Mouse (Mus musculus): ENCODE results near the gene Elfn1.

Gene Elfn1

DNA sequence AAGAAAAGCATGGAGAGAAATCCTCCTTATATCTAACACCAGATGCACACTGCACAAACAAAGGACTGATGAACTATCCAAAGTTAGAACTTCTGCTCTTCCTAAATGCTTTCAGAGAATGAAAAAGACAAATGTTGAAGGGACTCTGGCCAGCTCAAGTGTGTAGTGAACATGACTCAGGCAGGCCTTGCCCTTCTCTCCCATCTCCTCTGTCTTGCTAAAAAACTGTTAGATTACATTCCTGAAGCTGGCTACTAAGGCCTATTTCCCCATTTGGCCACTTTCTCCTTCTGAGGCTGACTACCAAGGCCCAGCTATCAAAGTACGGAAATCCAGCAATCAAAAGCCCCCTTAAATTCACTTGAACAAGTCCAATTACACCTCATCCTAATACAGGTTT, 111.9 kb downstream of the Elfn1 start:
- no peak for DNase-seq (ENCODE audit: low spot score in 2 of 2)

DNA sequence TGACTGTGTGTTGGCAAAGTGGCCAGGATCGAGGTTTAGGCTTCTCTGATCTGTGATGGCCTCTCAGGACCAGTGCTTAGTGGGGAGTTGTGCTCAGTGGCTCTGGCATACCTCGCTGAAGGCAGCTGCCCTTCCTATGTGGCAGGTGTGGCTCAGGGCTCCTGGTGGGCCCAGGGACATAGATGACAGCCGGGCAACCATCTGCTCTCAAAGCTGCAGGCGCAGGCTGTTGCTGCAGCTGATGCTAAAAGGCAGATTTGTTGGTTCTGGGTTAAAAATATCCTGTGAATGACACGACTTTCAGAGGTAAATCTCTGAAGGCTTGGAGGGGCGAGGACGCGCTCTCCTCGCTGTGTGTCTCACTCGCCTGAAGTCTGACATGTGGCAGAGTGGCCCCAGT, 114.0 kb downstream of the Elfn1 start:
- DNase-seq (ENCODE audit: low spot score in 2 of 2) = no peak

DNA sequence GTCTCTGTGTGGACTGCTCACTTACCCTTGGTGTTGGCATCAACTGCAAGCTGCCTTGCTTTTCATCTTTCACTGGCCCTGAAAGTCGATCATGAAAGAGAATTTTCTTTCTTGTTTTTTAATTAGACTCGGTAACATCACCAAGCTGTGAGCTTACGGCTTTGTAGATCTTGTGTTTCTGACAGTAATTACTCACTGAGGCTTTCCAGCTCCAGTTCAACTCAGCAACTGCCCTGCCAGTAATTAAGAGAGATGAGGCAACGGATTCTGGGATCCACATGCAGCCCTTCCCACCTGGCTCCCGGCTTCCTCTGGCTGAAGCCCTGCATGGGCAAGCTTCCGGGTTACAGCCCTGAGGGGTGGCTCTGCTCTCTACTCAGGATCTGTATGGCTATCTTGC, 115.1 kb downstream of the Elfn1 start:
- DNase-seq (ENCODE audit: low spot score in 2 of 2) = no peak

DNA sequence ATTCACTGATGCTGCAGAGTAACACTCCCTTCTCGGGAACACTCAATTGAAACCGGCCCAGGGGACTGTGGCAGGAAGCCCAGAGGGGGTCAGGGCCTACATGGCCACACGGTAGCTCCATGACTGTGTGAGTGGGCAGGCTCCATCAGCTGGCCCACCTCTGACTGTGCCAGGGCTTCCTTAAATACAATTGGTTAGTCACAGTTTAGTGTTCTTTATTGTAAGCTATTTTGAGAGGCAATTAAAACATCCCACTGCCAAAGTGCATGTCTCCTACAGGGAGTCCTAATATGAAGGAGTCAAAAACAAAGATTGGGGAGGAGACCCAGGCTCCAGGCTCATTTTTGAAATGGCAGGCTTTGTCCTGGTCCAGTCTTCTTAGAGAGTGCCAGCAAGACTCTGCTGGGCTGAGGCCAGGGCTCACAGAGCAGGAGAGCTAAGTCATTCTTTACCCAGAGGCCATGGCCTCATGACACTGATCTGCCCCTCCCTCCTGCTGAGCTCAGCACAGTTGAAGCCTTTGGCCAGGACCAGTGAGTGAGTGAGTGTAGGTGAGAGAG, 116.3 kb downstream of the Elfn1 start:
- DNase-seq (ENCODE audit: low spot score in 2 of 2) = no peak

Data from spleen, postnatal 14 days (tissue).